Mouse (Mus musculus) neural tube, embryonic 15.5 days (tissue): ENCODE measurements at regions not wholly inside any gene's neighbourhood (a gene's known extent, or its start where the extent isn't known, plus 50 kb on each side); places are given as distances from the start of the nearest gene placed in this dataset.

Experiments
- ATAC-seq: fragments of 200-750 bp; cut with Nextera tagmentation; 2 replicates; pipeline ENCODE4 v1.8.0; 2017; ENCODE audit warnings: mild to moderate bottlenecking, moderate TSS enrichment, moderate library complexity; ENCODE audit not compliant: low FRiP score
- H3K27ac ChIP-seq: fragments of 300-500 bp; sonication (generic); replicated peaks from 2 replicates; pipeline ENCODE4 v1.5.1; 2015; ENCODE audit warnings: mild to moderate bottlenecking, inconsistent platforms
- H3K27me3 ChIP-seq: fragments of 300-500 bp; sonication (generic); replicated peaks from 2 replicates; pipeline ENCODE4 v1.6.1; 2015; ENCODE audit warnings: inconsistent platforms
- H3K36me3 ChIP-seq: fragments of 300-500 bp; sonication (generic); 2 replicates; pipeline ENCODE4 v1.6.1; 2015; ENCODE audit warnings: inconsistent platforms
- H3K4me1 ChIP-seq: fragments of 300-500 bp; sonication (generic); 2 replicates; pipeline ENCODE4 v1.6.1; 2015; ENCODE audit warnings: inconsistent platforms
- H3K4me2 ChIP-seq: fragments of 300-500 bp; sonication (generic); 2 replicates; pipeline ENCODE4 v1.6.1; 2015; ENCODE audit warnings: inconsistent platforms, mild to moderate bottlenecking, moderate library complexity
- H3K4me3 ChIP-seq: fragments of 300-500 bp; sonication (generic); replicated peaks from 2 replicates; pipeline ENCODE4 v1.5.1; 2015; ENCODE audit warnings: mild to moderate bottlenecking, inconsistent platforms
- H3K9ac ChIP-seq: fragments of 300-500 bp; sonication (generic); replicated peaks from 2 replicates; pipeline ENCODE4 v1.6.1; 2015; ENCODE audit warnings: mild to moderate bottlenecking, inconsistent platforms
- H3K9me3 ChIP-seq: fragments of 300-500 bp; sonication (generic); replicated peaks from 2 replicates; pipeline ENCODE4 v1.6.1; 2016; ENCODE audit warnings: inconsistent platforms
- WGBS: fragments of 180-500 bp; shearing (Covaris S2); methylation state at CpG from one replicate; pipeline ENCODE4 v1.1.7; 2015; ENCODE audit warnings: mixed read lengths; 5-methylcytosine and 5-hydroxymethylcytosine counted together

- Histone ChIP-seq H3K9ac (no peak overlapping the region), H3K27me3 (no peaks in the 10 kb centered on the region), H3K4me1 (peaks cover 35% of the 10 kb centered on the region), H3K4me2 (no peak overlapping the region), H3K4me3 (no peak overlapping the region), H3K27ac (no peak overlapping the region), H3K36me3 (no peaks in the 10 kb centered on the region), H3K9me3 (no peaks in the 10 kb centered on the region)
- no peak for ATAC-seq
- 24% methylated on average over 11 of the region's 11 CpGs for WGBS
Measured at GRCm38 (mm10) chr4:106100211-106101025, 215.6 kb upstream of the Usp24 start.

DNA sequence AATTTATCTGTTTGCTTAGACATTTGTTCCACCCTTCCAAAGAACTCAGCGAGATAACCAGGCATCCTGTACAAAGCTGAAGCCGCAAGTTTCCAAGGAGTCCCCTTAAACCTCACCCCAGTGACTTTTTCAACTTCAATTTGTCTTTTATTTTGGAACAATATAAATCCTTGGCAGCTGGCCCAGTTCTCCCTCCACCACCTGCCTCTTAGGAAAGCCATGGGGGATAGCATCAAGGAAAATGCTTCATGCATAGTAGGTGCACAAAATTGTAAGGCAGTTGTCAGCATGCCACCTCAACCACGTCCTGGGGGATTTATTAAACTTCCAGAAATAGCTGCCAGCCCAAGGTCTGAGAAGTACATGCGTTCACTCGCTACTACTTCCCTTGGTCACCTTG lies 214.1 kb upstream of the Usp24 start:
- Histone ChIP-seq H3K9ac (no peak overlapping the region), H3K27me3 (no peaks in the 10 kb centered on the region), H3K4me2 (no peak overlapping the region), H3K4me3 (no peak overlapping the region), H3K27ac (0 out of 2 replicates have a peak overlapping the region, but pooled peaks have one; percentile 43), H3K4me1 (peaks cover 35% of the 10 kb centered on the region), H3K36me3 (no peaks in the 10 kb centered on the region), H3K9me3 (no peaks in the 10 kb centered on the region)
- WGBS, result 26% methylated on average over 5 of the region's 5 CpGs
- no peak for ATAC-seq

- 19% methylated on average over 7 of the region's 7 CpGs for WGBS
- H3K27ac ChIP-seq, result 0 out of 2 replicates have a peak overlapping the region, but pooled peaks have one; percentile 43
- no peaks in the 10 kb centered on the region for H3K27me3 ChIP-seq
Measured at GRCm38 (mm10) chr4:106102451-106102977, 213.5 kb upstream of the Usp24 start.

DNA sequence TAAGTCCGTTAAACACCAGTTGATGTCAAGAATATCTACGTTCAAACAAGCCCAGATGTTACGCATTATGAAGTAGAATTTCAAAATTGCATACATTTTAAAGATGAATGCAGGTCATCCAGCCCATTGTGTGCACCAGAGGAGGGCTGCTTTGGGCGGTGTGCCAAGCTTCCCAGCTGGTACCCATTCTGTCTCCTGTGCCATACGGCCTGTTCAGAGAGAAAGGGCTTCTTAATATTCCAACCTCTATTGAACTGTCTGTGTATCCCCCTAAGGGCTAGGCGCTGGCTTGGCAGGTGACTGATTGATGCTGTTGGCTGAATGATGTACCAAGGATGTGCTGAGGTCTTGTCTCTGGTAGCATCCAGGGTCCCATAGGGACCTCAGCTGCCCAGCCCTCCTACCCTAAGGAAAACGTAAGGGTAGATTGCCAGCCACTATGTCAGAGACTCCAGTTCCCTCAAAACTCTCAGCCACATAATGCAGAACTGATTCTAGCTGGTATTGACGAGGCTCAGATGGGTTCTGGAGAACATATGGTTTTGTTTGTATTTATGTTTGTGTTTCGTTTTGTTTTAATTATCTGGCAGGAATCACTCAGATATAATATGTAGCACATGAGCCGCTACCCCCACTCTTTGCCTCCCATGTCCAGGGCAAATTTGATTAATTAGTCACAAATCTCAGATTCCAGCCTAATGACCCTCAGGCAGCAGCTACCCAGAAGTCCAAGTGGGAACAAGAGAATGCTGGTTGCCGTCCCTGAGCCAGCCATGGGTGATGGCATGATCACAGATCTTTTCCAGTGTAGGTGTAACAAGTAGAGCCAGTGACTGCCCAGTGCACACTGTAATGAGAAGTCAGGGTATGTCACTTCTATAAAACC lies 212.0 kb upstream of the Usp24 start:
- peaks cover 35% of the 10 kb centered on the region for H3K4me1 ChIP-seq
- no peak overlapping the region for H3K4me3 ChIP-seq
- no peak overlapping the region for H3K9ac ChIP-seq
- peak; percentile 50 for ATAC-seq
- no peaks in the 10 kb centered on the region for H3K9me3 ChIP-seq
- H3K27me3 ChIP-seq, result no peaks in the 10 kb centered on the region
- H3K4me2 ChIP-seq, result no peak overlapping the region
- no peaks in the 10 kb centered on the region for H3K36me3 ChIP-seq
- no peak overlapping the region for H3K27ac ChIP-seq
- WGBS, result 44% methylated on average over 11 of the region's 11 CpGs

More at GRCm38 (mm10) chr4:106102451-106102977, 213.5 kb upstream of the Usp24 start:
- Histone ChIP-seq H3K4me3 (no peak overlapping the region), H3K9me3 (no peaks in the 10 kb centered on the region), H3K9ac (no peak overlapping the region), H3K4me1 (peaks cover 35% of the 10 kb centered on the region), H3K36me3 (no peaks in the 10 kb centered on the region), H3K4me2 (no peak overlapping the region)
- peak; percentile 50; the same call in 1 of the 2 replicates for ATAC-seq

DNA sequence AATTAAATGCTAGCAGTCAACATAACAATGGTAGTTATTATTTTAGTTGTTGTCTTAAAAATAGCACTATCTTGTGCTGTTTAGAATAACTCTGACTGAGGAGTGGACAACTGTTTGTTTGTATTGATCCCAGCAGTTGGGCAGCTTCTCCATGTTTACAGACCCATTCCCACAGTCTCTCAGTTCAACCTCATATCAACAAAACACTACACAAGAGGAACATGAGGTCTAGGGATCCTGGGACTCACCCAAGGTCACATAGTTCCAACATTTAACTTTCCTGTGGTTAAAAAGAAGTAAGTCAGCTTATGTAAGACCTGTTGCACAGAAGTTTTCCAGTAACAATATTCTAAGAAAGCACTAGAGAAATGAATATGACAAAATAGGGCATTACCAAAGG lies 203.0 kb upstream of the Usp24 start:
- Histone ChIP-seq H3K9me3 (no peaks in the 10 kb centered on the region), H3K27ac (no peak overlapping the region), H3K9ac (no peak overlapping the region), H3K4me3 (no peak overlapping the region), H3K27me3 (no peaks in the 10 kb centered on the region), H3K4me1 (no peaks in the 10 kb centered on the region), H3K4me2 (no peak overlapping the region), H3K36me3 (no peaks in the 10 kb centered on the region)
- no peak for ATAC-seq

DNA sequence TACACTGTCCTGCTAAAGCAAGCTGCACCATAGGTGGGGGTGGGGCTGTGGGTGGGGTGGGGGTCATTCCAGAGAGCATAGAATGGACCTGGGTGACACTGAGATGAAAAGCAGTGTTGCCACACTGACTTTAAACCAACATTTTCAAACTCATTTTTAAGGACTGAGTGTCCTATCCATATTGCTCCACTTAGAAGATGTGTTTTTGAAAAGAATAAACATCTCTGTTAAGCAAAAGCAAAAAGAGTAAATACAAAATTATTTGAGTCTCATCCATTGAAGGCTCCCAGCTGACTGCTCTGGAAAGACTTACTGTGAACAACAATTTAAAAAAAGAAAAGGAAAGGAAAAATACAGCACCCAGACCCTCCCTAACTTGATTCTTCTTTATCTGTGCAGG lies 202.3 kb upstream of the Usp24 start:
- Histone ChIP-seq H3K9me3 (no peaks in the 10 kb centered on the region), H3K4me3 (no peak overlapping the region), H3K4me1 (no peaks in the 10 kb centered on the region), H3K9ac (no peak overlapping the region), H3K4me2 (no peak overlapping the region), H3K27ac (no peak overlapping the region), H3K27me3 (no peaks in the 10 kb centered on the region), H3K36me3 (no peaks in the 10 kb centered on the region)
- ATAC-seq, result no peak

DNA sequence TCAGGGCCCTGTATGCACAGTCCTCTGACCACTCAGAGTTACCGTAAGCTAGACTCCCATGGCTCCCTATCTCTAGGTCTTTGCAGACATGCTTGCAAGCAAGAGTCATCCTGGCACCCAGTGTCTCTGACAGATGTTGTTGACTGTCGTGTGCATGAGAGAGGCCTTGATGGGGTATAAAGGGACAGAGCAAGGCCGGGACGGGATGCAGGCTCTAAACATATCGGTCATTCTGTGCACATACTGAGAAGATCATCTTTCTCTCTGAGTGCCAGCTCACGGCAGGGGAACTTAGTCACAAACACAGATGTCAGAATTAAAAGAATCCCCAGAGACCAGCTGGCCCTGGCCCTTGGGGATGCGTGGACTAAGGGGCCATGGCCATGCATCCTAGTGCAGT lies 199.4 kb upstream of the Usp24 start:
- H3K4me1 ChIP-seq, result no peaks in the 10 kb centered on the region
- ATAC-seq, result no peak
- no peaks in the 10 kb centered on the region for H3K36me3 ChIP-seq
- no peak overlapping the region for H3K4me3 ChIP-seq
- no peak overlapping the region for H3K27ac ChIP-seq
- H3K9me3 ChIP-seq, result no peaks in the 10 kb centered on the region
- no peaks in the 10 kb centered on the region for H3K27me3 ChIP-seq
- 77% methylated on average over 7 of the region's 7 CpGs for WGBS
- H3K4me2 ChIP-seq, result no peak overlapping the region
- H3K9ac ChIP-seq, result no peak overlapping the region

- no peaks in the 10 kb centered on the region for H3K4me1 ChIP-seq
- H3K36me3 ChIP-seq, result no peaks in the 10 kb centered on the region
- 98% methylated on average over 1 of the region's 1 CpGs for WGBS
- ATAC-seq, result no peak
- no peaks in the 10 kb centered on the region for H3K27me3 ChIP-seq
- H3K4me3 ChIP-seq, result no peak overlapping the region
- H3K9me3 ChIP-seq, result no peaks in the 10 kb centered on the region
- no peak overlapping the region for H3K27ac ChIP-seq
- H3K4me2 ChIP-seq, result no peak overlapping the region
- no peak overlapping the region for H3K9ac ChIP-seq
Measured at GRCm38 (mm10) chr4:106121306-106121705, 194.7 kb upstream of the Usp24 start.

GRCm38 (mm10) chr4:106123038-106123654 lies 192.9 kb upstream of the Usp24 start:
- Histone ChIP-seq H3K4me3 (no peak overlapping the region), H3K9me3 (no peaks in the 10 kb centered on the region), H3K9ac (no peak overlapping the region), H3K27me3 (no peaks in the 10 kb centered on the region), H3K27ac (no peak overlapping the region), H3K36me3 (no peaks in the 10 kb centered on the region), H3K4me2 (no peak overlapping the region), H3K4me1 (no peaks in the 10 kb centered on the region)
- no peak for ATAC-seq
- WGBS, result 88% methylated on average over 8 of the region's 8 CpGs

DNA sequence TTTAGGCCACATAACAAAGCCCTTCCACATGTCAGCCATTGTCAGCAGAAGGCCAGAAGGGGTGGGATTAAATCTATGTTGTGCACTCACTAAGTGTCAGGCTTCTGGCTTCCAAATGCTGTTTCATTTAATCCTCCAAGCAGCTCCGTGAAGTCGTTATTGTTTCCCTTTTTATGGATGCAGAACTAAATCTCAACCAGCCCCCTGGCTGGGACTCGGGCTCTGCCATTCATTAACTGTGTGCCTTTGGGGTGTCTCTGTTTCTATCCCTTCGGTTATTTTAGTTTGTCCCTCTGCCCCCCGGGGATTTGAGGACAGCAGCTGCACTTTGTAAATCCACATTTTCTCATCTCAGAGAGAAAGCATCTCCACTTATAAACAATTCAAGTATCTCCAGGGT lies 188.8 kb upstream of the Usp24 start:
- no peaks in the 10 kb centered on the region for H3K4me1 ChIP-seq
- no peaks in the 10 kb centered on the region for H3K27me3 ChIP-seq
- no peaks in the 10 kb centered on the region for H3K9me3 ChIP-seq
- WGBS, result 39% methylated on average over 5 of the region's 5 CpGs
- no peak overlapping the region for H3K27ac ChIP-seq
- no peaks in the 10 kb centered on the region for H3K36me3 ChIP-seq
- no peak overlapping the region for H3K4me2 ChIP-seq
- H3K4me3 ChIP-seq, result no peak overlapping the region
- ATAC-seq, result no peak
- H3K9ac ChIP-seq, result no peak overlapping the region

GRCm38 (mm10) chr4:106127641-106128040 lies 188.4 kb upstream of the Usp24 start:
- H3K36me3 ChIP-seq, result no peaks in the 10 kb centered on the region
- H3K4me1 ChIP-seq, result no peaks in the 10 kb centered on the region
- H3K4me2 ChIP-seq, result no peak overlapping the region
- H3K9ac ChIP-seq, result no peak overlapping the region
- ATAC-seq, result no peak
- H3K4me3 ChIP-seq, result no peak overlapping the region
- WGBS, result 49% methylated on average over 7 of the region's 7 CpGs
- no peak overlapping the region for H3K27ac ChIP-seq
- no peaks in the 10 kb centered on the region for H3K27me3 ChIP-seq
- H3K9me3 ChIP-seq, result no peaks in the 10 kb centered on the region
